ENCODE assay signal across 6 mouse cellular contexts in genomic region chr13:9732262-9732661, GRCm38 (mm10). TPM values are rescaled to one million over a fixed set of nuclear protein-coding genes. Genes with fewer than 3 reads are reported as not detected.
DNase-seq lines count a peak whose midpoint lies in the region; ATAC-seq lines count a peak whose summit lies in the region.
"Not testable (repeated sequence)": the region's sequence is repeated elsewhere in the genome, so short reads cannot be mapped to it uniquely, and the experiment has no call there.

No protein-coding gene starts in this region.

- DNase-seq in B cell, adult 2 months = peak; percentile 19 to 37
- DNase-seq in ZHBTc4 (ENCODE audit: low read depth, low spot score) = peak; percentile 5
- peak; percentile 17 for DNase-seq in heart, adult 11 months
- DNase-seq in midbrain, embryonic 11.5 days (ENCODE audit: low spot score, missing footprints) = peak; percentile 66
- peak; percentile 60 for DNase-seq in splenic B cell, adult 2 months (ENCODE audit: low read depth, low spot score)

- H3K4me2 ChIP-seq in midbrain, embryonic 11.5 days = not testable (repeated sequence)

- not testable (repeated sequence) for H3K4me3 ChIP-seq in midbrain, embryonic 11.5 days (ENCODE audit: low read depth, low read length)

- H3K9ac ChIP-seq in midbrain, embryonic 11.5 days (ENCODE audit: low read length) = not testable (repeated sequence)

- H3K27ac ChIP-seq in midbrain, embryonic 11.5 days (ENCODE audit: low read depth, low read length) = not testable (repeated sequence)

- H3K27me3 ChIP-seq in midbrain, embryonic 11.5 days (ENCODE audit: control insufficient read depth, insufficient read depth, low read length); splenic B cell, adult 2 months (ENCODE audit: control insufficient read depth, insufficient read depth, low read length, poor library complexity, severe bottlenecking): not testable (repeated sequence)

- ATAC-seq in midbrain, embryonic 11.5 days (ENCODE audit: low FRiP score) = not testable (repeated sequence)
- ATAC-seq in neutrophil, adult 5-6 weeks (ENCODE audit: extremely low read depth, insufficient number of reproducible peaks, low FRiP score, poor library complexity, severe bottlenecking) = peak; percentile 37; the same call in 1 of the 2 replicates

- H3K9me3 ChIP-seq in midbrain, embryonic 11.5 days (ENCODE audit: control insufficient read depth, low read length) = not testable (repeated sequence)

- not testable (repeated sequence) for H3K4me1 ChIP-seq in midbrain, embryonic 11.5 days (ENCODE audit: control insufficient read depth, insufficient read depth, low read length)

- H3K36me3 ChIP-seq in midbrain, embryonic 11.5 days (ENCODE audit: control insufficient read depth, insufficient read depth, low read length); splenic B cell, adult 2 months (ENCODE audit: control insufficient read depth, insufficient read depth, low read length, poor library complexity, severe bottlenecking): not testable (repeated sequence)

- 95% methylated on average over 4 of the region's 5 CpGs for WGBS in midbrain, embryonic 11.5 days

RNA-seq across cellular contexts. Expression of gene Zmynd11, which starts 32.9 kb away (rescaled TPM):
- polyA plus RNA-seq in midbrain, embryonic 11.5 days (2014; fragmentation: Nextera tagmentation; extraction: Ambion mirVana) = 153 TPM in 2 replicates
- 274 and 348 TPM in 2 replicates for total RNA-seq in neutrophil, adult 5-6 weeks (2017)

Comparison
In these comparisons a context has a peak if more than half of its experiments do, and no peak if none do; other contexts are left out.
1. DNase-seq: peak in every context shown above with its lines; median percentile 66 in midbrain, embryonic 11.5 days; 60 in splenic B cell, adult 2 months; 28 in B cell, adult 2 months; 17 in heart, adult 11 months; 5 in ZHBTc4.